Mouse (Mus musculus) erythroblast, embryonic 14.5 days (primary cell): ENCODE measurements around the gene Mpv17l2.

Experiments used
- GATA1 ChIP-seq: IDR thresholded peaks from 2 replicates; pipeline ENCODE4 v1.6.1; 2012; ENCODE audit warnings: low read length, inconsistent platforms, mixed read lengths
- TAL1 ChIP-seq: IDR thresholded peaks from 3 replicates; pipeline ENCODE4 v1.6.1; 2012; ENCODE audit warnings: low read length, inconsistent platforms, mixed read lengths

DNA sequence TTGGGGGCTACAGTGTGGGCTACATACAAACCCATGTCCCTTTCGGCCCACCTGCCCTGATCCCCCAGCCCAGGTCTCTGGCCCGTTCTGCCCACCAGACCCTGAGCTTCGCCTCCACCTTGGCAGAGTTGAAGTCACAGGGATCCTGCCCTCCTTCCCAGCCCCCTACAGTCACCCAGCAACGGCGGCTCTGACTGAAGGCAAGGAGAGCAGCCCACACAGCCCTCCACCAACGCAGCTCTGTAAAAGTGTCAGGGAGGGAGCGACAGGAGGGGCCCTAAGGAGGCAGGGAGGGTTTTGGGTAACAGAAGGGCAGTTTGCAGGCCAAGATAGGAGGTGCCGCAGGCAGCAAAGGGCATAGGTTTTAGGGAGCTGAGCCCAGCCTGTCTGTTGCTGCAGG lies 30.1 kb upstream of the Mpv17l2 start:
- TF ChIP-seq GATA1 (no peak), TAL1 (no peak)
